Mouse (Mus musculus) MEL (cell line): ENCODE measurements around the gene Neu1. TPM values are rescaled to one million over a fixed set of nuclear protein-coding genes. Genes with fewer than 3 reads are reported as not detected.

ENCODE experiments used
- DNase-seq: peaks from one replicate; pipeline ENCODE4 v3.0.0; 2011; ENCODE audit warnings: low read depth, low spot score
- H3K27ac ChIP-seq: 2 replicates; pipeline ENCODE4 v1.5.1; 2012; ENCODE audit warnings: low read depth, mild to moderate bottlenecking, control low read depth, low read length, moderate library complexity; ENCODE audit not compliant: control insufficient read depth
- H3K27me3 ChIP-seq, 2 experiments: fragments of 150-350 bp in 1 of 2; sonication (generic) in 1 of 2; 2 replicates each; pipeline ENCODE4 v1.6.1; 2012; ENCODE audit warnings: low read length in 2 of 2, mild to moderate bottlenecking in 2 of 2, improper control_type of control experiment in 1 of 2, moderate library complexity in 1 of 2; ENCODE audit not compliant: insufficient read depth in 2 of 2, control insufficient read depth in 1 of 2
- H3K36me3 ChIP-seq, 2 experiments: 2 replicates each; pipeline ENCODE4 v1.6.1; 2012 to 2014; ENCODE audit warnings: low read length in 2 of 2, improper control_type of control experiment in 1 of 2, inconsistent platforms in 1 of 2, mild to moderate bottlenecking in 1 of 2; ENCODE audit not compliant: insufficient read depth in 2 of 2, control insufficient read depth in 1 of 2
- H3K4me1 ChIP-seq, 2 experiments: fragments of 150-350 bp in 1 of 2; sonication (generic) in 1 of 2; 2 replicates each; pipeline ENCODE4 v1.6.1; 2012; ENCODE audit warnings: low read length in 2 of 2, improper control_type of control experiment in 1 of 2, mild to moderate bottlenecking in 1 of 2; ENCODE audit not compliant: insufficient read depth in 2 of 2, control insufficient read depth in 1 of 2
- H3K4me3 ChIP-seq, 2 experiments: fragments of 150-350 bp in 1 of 2; sonication (generic) in 1 of 2; 2 replicates each; pipeline ENCODE4 v1.5.1; 2012; ENCODE audit warnings: low read depth in 2 of 2, low read length in 2 of 2, mild to moderate bottlenecking in 2 of 2, moderate library complexity in 2 of 2, control low read depth in 1 of 2, improper control_type of control experiment in 1 of 2; ENCODE audit not compliant: control insufficient read depth in 1 of 2, insufficient read depth in 1 of 2
- H3K79me2 ChIP-seq: 2 replicates; pipeline ENCODE4 v1.6.1; 2012; ENCODE audit warnings: mild to moderate bottlenecking, low read length, moderate library complexity; ENCODE audit not compliant: control insufficient read depth, poor library complexity, insufficient read depth
- H3K9ac ChIP-seq: 2 replicates; pipeline ENCODE4 v1.6.1; 2012; ENCODE audit warnings: low read depth, mild to moderate bottlenecking, control low read depth, low read length, moderate library complexity; ENCODE audit not compliant: control insufficient read depth, poor library complexity, severe bottlenecking
- H3K9me3 ChIP-seq: fragments of 150-350 bp; sonication (generic); replicated peaks from 2 replicates; pipeline ENCODE4 v1.6.1; 2012; ENCODE audit warnings: mild to moderate bottlenecking, low read length, improper control_type of control experiment, moderate library complexity; ENCODE audit not compliant: insufficient read depth
- BHLHE40 ChIP-seq: IDR thresholded peaks from 2 replicates; pipeline ENCODE4 v1.6.1; 2012; ENCODE audit warnings: low read depth, mild to moderate bottlenecking, inconsistent platforms, low read length, improper control_type of control experiment, borderline replicate concordance
- CHD2 ChIP-seq: IDR thresholded peaks from 2 replicates; pipeline ENCODE4 v1.6.1; 2011; ENCODE audit warnings: low read length, improper control_type of control experiment
- E2F4 ChIP-seq: IDR thresholded peaks from 2 replicates; pipeline ENCODE4 v1.6.1; 2011; ENCODE audit warnings: low read depth, low read length, improper control_type of control experiment, borderline replicate concordance
- EP300 ChIP-seq, 2 experiments: IDR thresholded peaks; 2 replicates each; pipeline ENCODE4 v1.6.1; 2011; ENCODE audit warnings: improper control_type of control experiment in 2 of 2, low read length in 2 of 2, low read depth in 1 of 2, mild to moderate bottlenecking in 1 of 2
- GATA1 ChIP-seq: IDR thresholded peaks from 2 replicates; pipeline ENCODE4 v1.6.1; 2011; ENCODE audit warnings: low read depth, low read length, improper control_type of control experiment
- HCFC1 ChIP-seq: IDR thresholded peaks from 2 replicates; pipeline ENCODE4 v1.6.1; 2012; ENCODE audit warnings: low read depth, mild to moderate bottlenecking, inconsistent platforms, low read length, improper control_type of control experiment, moderate library complexity
- JUND ChIP-seq: IDR thresholded peaks from 2 replicates; pipeline ENCODE4 v1.6.1; 2011; ENCODE audit warnings: low read depth, mild to moderate bottlenecking, improper control_type of control experiment, low read length
- KAT2A ChIP-seq: conservative IDR thresholded peaks from 2 replicates; pipeline ENCODE4 v1.6.1; 2012; ENCODE audit warnings: low read depth, low read length, improper control_type of control experiment, inconsistent platforms
- MAFK ChIP-seq: IDR thresholded peaks from 2 replicates; pipeline ENCODE4 v1.6.1; 2011; ENCODE audit warnings: low read depth, mild to moderate bottlenecking, low read length, improper control_type of control experiment, borderline replicate concordance
- MAX ChIP-seq: IDR thresholded peaks from 2 replicates; pipeline ENCODE4 v1.6.1; 2011; ENCODE audit warnings: low read length, improper control_type of control experiment
- MAZ ChIP-seq: IDR thresholded peaks from 2 replicates; pipeline ENCODE4 v1.6.1; 2012; ENCODE audit warnings: low read depth, mild to moderate bottlenecking, inconsistent platforms, low read length, improper control_type of control experiment
- MYB ChIP-seq: IDR thresholded peaks from 2 replicates; pipeline ENCODE4 v1.6.1; 2011; ENCODE audit warnings: mild to moderate bottlenecking, low read depth, low read length, improper control_type of control experiment
- NELFE ChIP-seq: IDR thresholded peaks from 2 replicates; pipeline ENCODE4 v1.6.1; 2011; ENCODE audit warnings: low read depth, low read length, improper control_type of control experiment
- SMC3 ChIP-seq: IDR thresholded peaks from 2 replicates; pipeline ENCODE4 v1.6.1; 2011; ENCODE audit warnings: low read depth, low read length, improper control_type of control experiment
- TAL1 ChIP-seq: IDR thresholded peaks from 2 replicates; pipeline ENCODE4 v1.6.1; 2012; ENCODE audit warnings: mild to moderate bottlenecking, inconsistent platforms, low read length, moderate library complexity, mixed read lengths
- TBP ChIP-seq: IDR thresholded peaks from 2 replicates; pipeline ENCODE4 v1.8.0; 2011; ENCODE audit warnings: low read depth, low read length, improper control_type of control experiment
- UBTF ChIP-seq: IDR thresholded peaks from 2 replicates; pipeline ENCODE4 v1.6.1; 2012; ENCODE audit warnings: low read depth, mild to moderate bottlenecking, inconsistent platforms, low read length, improper control_type of control experiment, moderate library complexity, borderline replicate concordance; ENCODE audit not compliant: insufficient read depth
- USF2 ChIP-seq, 2 experiments: IDR thresholded peaks; 2 replicates each; pipeline ENCODE4 v1.6.1; 2011 to 2012; ENCODE audit warnings: improper control_type of control experiment in 2 of 2, low read length in 2 of 2, borderline replicate concordance in 1 of 2, inconsistent platforms in 1 of 2, low read depth in 1 of 2, mild to moderate bottlenecking in 1 of 2; ENCODE audit not compliant: insufficient read depth in 1 of 2
- ZC3H11A ChIP-seq: IDR thresholded peaks from 2 replicates; pipeline ENCODE4 v1.6.1; 2012; ENCODE audit warnings: low read depth, mild to moderate bottlenecking, inconsistent platforms, low read length, improper control_type of control experiment
- ZMIZ1 ChIP-seq: IDR thresholded peaks from 2 replicates; pipeline ENCODE4 v1.6.1; 2012; ENCODE audit warnings: low read depth, mild to moderate bottlenecking, inconsistent platforms, low read length, improper control_type of control experiment, moderate library complexity
- ZNF384 ChIP-seq: IDR thresholded peaks from 2 replicates; pipeline ENCODE4 v1.6.1; 2012; ENCODE audit warnings: low read depth, mild to moderate bottlenecking, inconsistent platforms, low read length, improper control_type of control experiment
- polyA plus RNA-seq, 2 experiments: library from polyadenylated mRNA; stranded (reverse) in 1 of 2; unstranded in 1 of 2; fragments of >175 nt in 1 of 2; fragments of >200 nt in 1 of 2; gene quantifications; 2 replicates each; pipeline versions ENCODE4 v1.2.1 to v1.2.4; 2012; ENCODE audit warnings: low replicate concordance in 2 of 2, low read depth in 1 of 2; ENCODE audit not compliant: insufficient read length in 2 of 2, insufficient read depth in 1 of 2, missing spikeins in 1 of 2
- total RNA-seq: library from RNA; depleted of rRNA; stranded (reverse); fragments of 300-350 nt; gene quantifications from 2 replicates; pipeline ENCODE4 v1.2.3, GENCODE M21; 2012

Neu1 gene
- total and polyA plus RNA-seq, 3 experiments, result 6.5 to 7.9 TPM; not detected in 1

DNA sequence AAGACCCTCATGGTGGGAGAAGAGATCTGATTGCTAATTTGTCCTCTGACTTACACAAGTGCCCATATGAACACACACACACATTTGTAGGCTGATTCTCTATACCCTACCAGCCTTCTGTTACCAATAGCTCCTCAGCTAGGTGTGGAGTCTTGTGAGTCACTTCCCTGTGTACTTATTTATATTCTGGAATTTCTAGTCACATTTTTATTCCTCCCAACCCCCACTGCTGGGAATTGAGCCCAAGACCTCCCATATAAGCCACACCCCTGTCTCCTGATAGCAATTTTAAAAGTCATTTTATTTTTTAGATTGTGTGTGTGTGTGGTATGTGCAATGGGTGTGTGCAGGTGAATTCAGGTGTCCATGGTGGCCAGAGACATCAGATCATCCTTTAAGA is 13.3 kb downstream of the Neu1 start:
- peaks cover 2 to 10% of the 10 kb centered on the region in 2 experiments for H3K4me1 ChIP-seq
- no peaks in the 10 kb centered on the region for H3K79me2 ChIP-seq
- H3K9ac ChIP-seq, result no peak overlapping the region
- peaks cover 0 to 13% of the 10 kb centered on the region in 2 experiments; a peak in 2 of 4 replicates for H3K36me3 ChIP-seq
- DNase-seq, result no peak
- H3K4me3 ChIP-seq, result no peak overlapping the region
- no peaks in the 10 kb centered on the region for H3K9me3 ChIP-seq
- H3K27ac ChIP-seq, result no peak overlapping the region
- no peaks in the 10 kb centered on the region for H3K27me3 ChIP-seq
- TF ChIP-seq GATA1, result no peak
- no peak for TF ChIP-seq CHD2
- no peak for TF ChIP-seq SMC3
- no peak for TF ChIP-seq E2F4
- no peak for TF ChIP-seq TBP
- TF ChIP-seq MAX, result no peak
- no peak for TF ChIP-seq MAFK
- no peak for TF ChIP-seq TAL1
- TF ChIP-seq UBTF, result no peak
- TF ChIP-seq MYB, result no peak
- no peak for TF ChIP-seq MAZ
- no peak for TF ChIP-seq EP300 (IDR thresholded peaks at IDR 0.05; ENCODE audit: low read depth in 1 of 2, low read length in 2 of 2)
- no peak for TF ChIP-seq USF2 (IDR thresholded peaks at IDR 0.05; ENCODE audit: borderline replicate concordance in 1 of 2, insufficient read depth in 1 of 2, low read depth in 1 of 2, low read length in 2 of 2)
- no peak for TF ChIP-seq JUND

DNA sequence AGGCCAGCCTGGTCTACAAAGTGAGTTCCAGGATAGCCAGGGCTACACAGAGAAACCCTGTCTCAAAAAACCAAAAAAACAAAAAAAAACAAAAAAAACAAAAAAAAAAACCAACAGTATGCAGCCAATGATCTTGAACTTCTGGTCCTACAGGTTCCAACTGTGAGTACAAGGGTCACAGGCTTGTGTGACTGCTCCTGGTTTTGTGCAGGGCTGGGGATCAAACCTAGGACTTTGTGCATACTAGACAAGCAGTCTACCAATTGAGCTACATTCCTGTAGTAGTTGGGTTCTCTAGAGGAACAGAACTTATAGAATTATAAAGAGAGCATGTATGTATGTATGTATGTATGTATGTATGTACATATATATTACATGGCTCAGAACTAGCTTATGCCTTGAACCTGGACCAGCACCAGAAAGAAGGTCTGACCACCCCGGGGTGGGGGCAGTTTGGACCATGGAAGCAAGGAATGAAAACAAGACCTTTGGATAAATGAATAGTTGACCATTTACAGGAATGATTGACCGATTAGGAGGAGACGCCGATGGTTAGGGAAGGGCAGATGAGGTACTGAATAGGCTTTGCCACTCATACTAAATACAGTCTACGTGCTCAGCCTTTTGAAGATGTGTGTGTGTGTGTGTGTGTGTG is 15.6 kb downstream of the Neu1 start:
- Histone ChIP-seq H3K9me3 (no peaks in the 10 kb centered on the region), H3K27me3 (no peaks in the 10 kb centered on the region), H3K36me3 (peaks cover 0 to 19% of the 10 kb centered on the region in 2 experiments; a peak in 3 of 4 replicates), H3K79me2 (peaks cover 15% of the 10 kb centered on the region), H3K9ac (no peak overlapping the region), H3K27ac (no peak overlapping the region), H3K4me1 (peaks cover 2 to 5% of the 10 kb centered on the region in 2 experiments; a peak in 3 of 4 replicates), H3K4me3 (no peak overlapping the region)
- DNase-seq, result no peak
- no peak for TF ChIP-seq BHLHE40
- no peak for TF ChIP-seq HCFC1
- TF ChIP-seq NELFE, result no peak
- no peak for TF ChIP-seq ZC3H11A
- TF ChIP-seq E2F4, result no peak
- no peak for TF ChIP-seq USF2 (IDR thresholded peaks at IDR 0.05; ENCODE audit: borderline replicate concordance in 1 of 2, insufficient read depth in 1 of 2, low read depth in 1 of 2, low read length in 2 of 2)
- TF ChIP-seq UBTF, result no peak
- TF ChIP-seq KAT2A, result no peak
- TF ChIP-seq ZMIZ1, result no peak
- no peak for TF ChIP-seq CHD2
- no peak for TF ChIP-seq GATA1
- no peak for TF ChIP-seq ZNF384
- no peak for TF ChIP-seq MAFK
